Mouse (Mus musculus) heart, embryonic 14.5 days (tissue): Measurements from ENCODE around the gene Tpsg1. TPM values are rescaled to one million over a fixed set of nuclear protein-coding genes. Genes with fewer than 3 reads are reported as not detected.

Source experiments
- ATAC-seq: fragments of 200-750 bp; cut with Nextera tagmentation; 2 replicates; pipeline ENCODE4 v1.8.0; 2017; ENCODE audit warnings: low read depth, moderate TSS enrichment; ENCODE audit not compliant: insufficient number of reproducible peaks, insufficient read depth, low FRiP score
- H3K27ac ChIP-seq, 2 experiments: fragments of 200-500 bp in 1 of 2; fragments of 300-500 bp in 1 of 2; sonication (generic) in 1 of 2; replicated peaks in 1 of 2; 2 replicates each; pipeline ENCODE4 v1.5.1; 2012 to 2014; ENCODE audit warnings: low read depth in 2 of 2, low read length in 2 of 2, control low read depth in 1 of 2, mild to moderate bottlenecking in 1 of 2, mixed read lengths in 1 of 2; ENCODE audit not compliant: control insufficient read depth in 1 of 2, insufficient read depth in 1 of 2
- H3K27me3 ChIP-seq: fragments of 300-500 bp; sonication (generic); 2 replicates; pipeline ENCODE4 v1.6.1; 2014; ENCODE audit warnings: mild to moderate bottlenecking, low read length, control low read depth; ENCODE audit not compliant: control insufficient read depth, insufficient read depth
- H3K36me3 ChIP-seq: fragments of 300-500 bp; sonication (generic); 2 replicates; pipeline ENCODE4 v1.6.1; 2014; ENCODE audit warnings: mild to moderate bottlenecking, control low read depth, low read length, mixed read lengths; ENCODE audit not compliant: control insufficient read depth, insufficient read depth
- H3K4me1 ChIP-seq, 2 experiments: fragments of 200-500 bp in 1 of 2; fragments of 300-500 bp in 1 of 2; sonication (generic) in 1 of 2; 2 replicates each; pipeline ENCODE4 v1.6.1; 2012 to 2014; ENCODE audit warnings: low read length in 2 of 2, control low read depth in 1 of 2, mixed read lengths in 1 of 2; ENCODE audit not compliant: control insufficient read depth in 2 of 2, insufficient read depth in 2 of 2
- H3K4me2 ChIP-seq: fragments of 300-500 bp; sonication (generic); 2 replicates; pipeline ENCODE4 v1.6.1; 2014; ENCODE audit warnings: mild to moderate bottlenecking, low read length
- H3K4me3 ChIP-seq, 2 experiments: fragments of 200-500 bp in 1 of 2; fragments of 300-500 bp in 1 of 2; sonication (generic) in 1 of 2; 2 replicates each; pipeline ENCODE4 v1.5.1; 2012 to 2014; ENCODE audit warnings: low read length in 2 of 2, mild to moderate bottlenecking in 2 of 2, control low read depth in 1 of 2, low read depth in 1 of 2, moderate library complexity in 1 of 2; ENCODE audit not compliant: control insufficient read depth in 1 of 2, insufficient read depth in 1 of 2
- H3K9ac ChIP-seq: fragments of 300-500 bp; sonication (generic); 2 replicates; pipeline ENCODE4 v1.6.1; 2014; ENCODE audit warnings: mild to moderate bottlenecking, low read length
- H3K9me3 ChIP-seq: fragments of 300-500 bp; sonication (generic); 2 replicates; pipeline ENCODE4 v1.6.1; 2016; ENCODE audit warnings: low read length, control low read depth; ENCODE audit not compliant: control insufficient read depth
- WGBS: fragments of 180-500 bp; shearing (Covaris S2); extraction: QIAGEN DNeasy Blood & Tissue Kit; methylation state at CpG from one replicate; pipeline ENCODE4 v1.1.7; 2014; 5-methylcytosine and 5-hydroxymethylcytosine counted together
- polyA plus RNA-seq: library from polyadenylated mRNA; unstranded; fragments of >200 nt; fragmentation: Nextera tagmentation; extraction: Ambion mirVana; gene quantifications from 2 replicates; pipeline ENCODE4 v1.2.1, GENCODE M21; 2014

Gene Tpsg1
- polyA plus RNA-seq, 1 experiment from 2014 or later = 0.57 TPM

- Histone ChIP-seq H3K4me2 (no peak overlapping the region), H3K4me3 (no peak overlapping the region), H3K27ac (peak overlapping the region in 1 of 2 experiments; percentile 60), H3K27me3 (no peaks in the 10 kb centered on the region), H3K9ac (no peak overlapping the region), H3K36me3 (0 out of 2 replicates have a peak, but pooled peaks cover 4% of the 10 kb centered on the region), H3K4me1 (peaks cover 63 to 72% of the 10 kb centered on the region in 2 experiments), H3K9me3 (no peaks in the 10 kb centered on the region)
- 58% methylated on average over 4 of the region's 4 CpGs for WGBS
- no peak for ATAC-seq
Measured at GRCm38 (mm10) chr17:25407352-25407751, 38.3 kb downstream of the Tpsg1 start.

GRCm38 (mm10) chr17:25408302-25408999 is 39.4 kb downstream of the Tpsg1 start:
- Histone ChIP-seq H3K36me3 (0 out of 2 replicates have a peak, but pooled peaks cover 4% of the 10 kb centered on the region), H3K4me3 (no peak overlapping the region), H3K4me1 (peaks cover 63 to 72% of the 10 kb centered on the region in 2 experiments), H3K4me2 (no peak overlapping the region), H3K27me3 (no peaks in the 10 kb centered on the region), H3K9ac (no peak overlapping the region), H3K27ac (peak overlapping the region; percentile 46 to 60; a peak in 2 of 4 replicates), H3K9me3 (no peaks in the 10 kb centered on the region)
- no peak for ATAC-seq
- WGBS = 62% methylated on average over 7 of the region's 7 CpGs

GRCm38 (mm10) chr17:25409621-25410020 is 40.5 kb downstream of the Tpsg1 start:
- Histone ChIP-seq H3K27me3 (no peaks in the 10 kb centered on the region), H3K4me3 (no peak overlapping the region), H3K4me1 (peaks cover 70 to 77% of the 10 kb centered on the region in 2 experiments), H3K27ac (peak overlapping the region; percentile 60 to 65), H3K4me2 (no peak overlapping the region), H3K9ac (no peak overlapping the region), H3K36me3 (no peaks in the 10 kb centered on the region), H3K9me3 (no peaks in the 10 kb centered on the region)
- no peak for ATAC-seq
- WGBS = 79% methylated on average over 7 of the region's 7 CpGs

DNA sequence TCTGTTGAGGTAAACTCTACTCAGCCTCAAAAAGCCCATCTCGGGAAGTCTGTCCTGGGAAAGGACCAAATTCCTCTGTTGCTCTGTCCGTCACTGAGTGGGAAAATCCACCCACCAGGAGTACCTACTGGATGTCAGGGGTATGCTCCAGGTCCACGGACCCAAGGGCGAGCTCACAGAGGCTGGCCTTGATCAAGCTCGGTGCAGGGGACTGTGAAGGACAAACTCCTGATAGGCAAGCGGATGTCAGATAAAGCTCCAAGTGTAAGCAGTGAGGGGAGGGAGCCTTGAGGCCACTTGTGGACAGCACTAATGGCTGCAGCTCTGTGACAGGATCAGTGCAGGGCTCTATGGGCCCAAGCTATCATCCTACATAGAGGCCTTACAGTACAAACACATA is 41.1 kb downstream of the Tpsg1 start:
- Histone ChIP-seq H3K36me3 (no peaks in the 10 kb centered on the region), H3K9ac (0 out of 2 replicates have a peak overlapping the region, but pooled peaks have one; percentile 45), H3K27me3 (no peaks in the 10 kb centered on the region), H3K4me3 (no peak overlapping the region), H3K9me3 (no peaks in the 10 kb centered on the region), H3K4me2 (no peak overlapping the region), H3K27ac (peak overlapping the region; percentile 60 to 65), H3K4me1 (peaks cover 70 to 77% of the 10 kb centered on the region in 2 experiments)
- 19% methylated on average over 6 of the region's 6 CpGs for WGBS
- ATAC-seq = peak; percentile 29; the same call in 1 of the 2 replicates

DNA sequence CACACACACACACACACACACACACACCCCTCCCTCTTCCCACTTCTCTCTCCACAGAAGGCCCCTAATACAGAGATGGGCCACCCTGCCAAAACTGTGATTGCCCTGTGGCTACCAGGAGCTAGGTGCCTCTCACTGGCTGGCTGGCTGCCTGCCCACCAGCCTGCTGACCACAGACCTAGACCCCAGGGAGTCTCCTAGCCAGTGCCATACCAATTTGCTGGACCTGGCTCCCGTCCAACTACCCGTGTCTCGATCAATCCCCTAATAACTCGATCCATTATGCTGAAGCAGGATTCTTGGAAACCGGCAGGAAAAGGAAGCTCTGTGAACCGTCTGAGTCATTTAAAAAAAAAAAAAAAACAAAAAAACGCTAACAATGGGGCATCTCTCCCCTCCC is 41.7 kb downstream of the Tpsg1 start:
- no peaks in the 10 kb centered on the region for H3K27me3 ChIP-seq
- WGBS = 32% methylated on average over 7 of the region's 7 CpGs
- no peaks in the 10 kb centered on the region for H3K9me3 ChIP-seq
- peak overlapping the region; percentile 45; the same call in 1 of the 2 replicates for H3K9ac ChIP-seq
- no peak overlapping the region for H3K4me2 ChIP-seq
- no peak overlapping the region for H3K4me3 ChIP-seq
- H3K36me3 ChIP-seq = no peaks in the 10 kb centered on the region
- peak overlapping the region; percentile 60 to 65 for H3K27ac ChIP-seq
- no peak for ATAC-seq
- H3K4me1 ChIP-seq = peaks cover 69 to 77% of the 10 kb centered on the region in 2 experiments

- no peak overlapping the region for H3K4me3 ChIP-seq
- 29% methylated on average over 4 of the region's 4 CpGs for WGBS
- H3K27ac ChIP-seq = peak overlapping the region; percentile 60 to 65
- H3K36me3 ChIP-seq = no peaks in the 10 kb centered on the region
- H3K4me1 ChIP-seq = peaks cover 69 to 77% of the 10 kb centered on the region in 2 experiments
- no peaks in the 10 kb centered on the region for H3K9me3 ChIP-seq
- no peak overlapping the region for H3K9ac ChIP-seq
- ATAC-seq = no peak
- H3K4me2 ChIP-seq = no peak overlapping the region
- no peaks in the 10 kb centered on the region for H3K27me3 ChIP-seq
Measured at GRCm38 (mm10) chr17:25411251-25411650, 42.2 kb downstream of the Tpsg1 start.

DNA sequence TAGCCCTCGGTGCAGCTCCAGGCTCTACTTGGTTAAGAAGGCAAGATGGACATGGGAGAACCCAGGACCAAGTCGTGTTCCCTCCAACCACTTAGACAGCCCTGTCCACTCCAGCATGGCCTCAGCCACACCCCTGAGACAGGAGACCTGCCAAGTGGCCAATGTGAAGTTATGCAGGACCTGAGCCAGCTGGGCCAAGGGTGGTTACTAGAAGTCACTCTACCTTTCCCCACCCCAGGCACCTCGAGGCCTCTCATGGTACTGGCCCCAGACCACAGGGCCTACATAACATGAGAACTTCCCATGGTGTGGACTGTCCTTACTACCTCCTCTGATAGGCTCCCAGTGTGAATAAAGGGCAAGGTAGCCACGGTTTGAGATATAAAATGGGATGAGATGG is 45.1 kb downstream of the Tpsg1 start:
- Histone ChIP-seq H3K27ac (peak overlapping the region in 1 of 2 experiments; percentile 54; a peak in 2 of 4 replicates), H3K36me3 (0 out of 2 replicates have a peak, but pooled peaks cover 3% of the 10 kb centered on the region), H3K4me2 (no peak overlapping the region), H3K9me3 (no peaks in the 10 kb centered on the region), H3K27me3 (no peaks in the 10 kb centered on the region), H3K9ac (no peak overlapping the region), H3K4me3 (no peak overlapping the region), H3K4me1 (peaks cover 68 to 70% of the 10 kb centered on the region in 2 experiments)
- no peak for ATAC-seq
- WGBS = 45% methylated on average over 4 of the region's 4 CpGs
